Comparison of ENCODE assay signal across 14 mouse cellular contexts in genomic region chr1:105384141-105384937, GRCm38 (mm10). TPM values are rescaled to one million over a fixed set of nuclear protein-coding genes. Genes with fewer than 3 reads are reported as not detected.
A peak's percentile ranks its signal among the peaks of the same experiment; 100 is the strongest.
DNase-seq lines count a peak whose midpoint lies in the region; ATAC-seq and TF ChIP-seq lines count a peak whose summit lies in the region.
"Had no signal": no experiment of that assay in that cellular context is flagged by ENCODE, and none has a peak within 500 bp of the region (broad histone marks: within the 10 kb centered on the region; RNA-seq: fewer than 3 reads in every experiment).

No protein-coding gene starts in this region.

- H3K27me3 ChIP-seq in heart, embryonic 10.5 days (ENCODE audit: insufficient read depth, poor library complexity, severe bottlenecking): no peaks in the 10 kb centered on the region
- no peaks in the 10 kb centered on the region for H3K27me3 ChIP-seq in lung, postnatal 0 days (replicated peaks; ENCODE audit: insufficient read depth, low read length)
- H3K27me3 ChIP-seq: embryonic facial prominence, embryonic 15.5 days; megakaryocyte, embryonic 14.5 days; neural tube, embryonic 13.5 days had no signal

- no peak overlapping the region for H3K4me3 ChIP-seq in heart, embryonic 10.5 days
- no peak overlapping the region for H3K4me3 ChIP-seq in brown adipose tissue, adult 24 weeks (ENCODE audit: insufficient read depth, low read depth, low read length)
- H3K4me3 ChIP-seq in lung, postnatal 0 days (ENCODE audit: low read depth, low read length): no peak overlapping the region
- H3K4me3 ChIP-seq: embryonic facial prominence, embryonic 15.5 days; layer of hippocampus, adult 2 months; megakaryocyte, embryonic 14.5 days; neural tube, embryonic 13.5 days had no signal

- H3K36me3 ChIP-seq in heart, embryonic 10.5 days: no peaks in the 10 kb centered on the region
- H3K36me3 ChIP-seq in lung, postnatal 0 days (ENCODE audit: insufficient read depth, low read length): no peaks in the 10 kb centered on the region
- H3K36me3 ChIP-seq: embryonic facial prominence, embryonic 15.5 days; neural tube, embryonic 13.5 days had no signal

- no peak for TF ChIP-seq EP300 in lung, postnatal 0 days (IDR thresholded peaks at IDR 0.05)

- 74% methylated on average over 4 of the region's 4 CpGs for WGBS in heart, embryonic 10.5 days
- WGBS in lung, postnatal 0 days: 28% methylated on average over 4 of the region's 4 CpGs

- no peaks in the 10 kb centered on the region for H3K9me3 ChIP-seq in heart, embryonic 10.5 days
- no peaks in the 10 kb centered on the region for H3K9me3 ChIP-seq in lung, postnatal 0 days (ENCODE audit: low read length)
- H3K9me3 ChIP-seq: embryonic facial prominence, embryonic 15.5 days; neural tube, embryonic 13.5 days had no signal

- peak; percentile 81 for ATAC-seq in lung, postnatal 0 days

- no peak overlapping the region for H3K27ac ChIP-seq in heart, embryonic 10.5 days
- H3K27ac ChIP-seq in brown adipose tissue, adult 24 weeks (replicated peaks; ENCODE audit: low read depth, low read length): peak overlapping the region; percentile 38; the same call in 1 of the 2 replicates
- no peak overlapping the region for H3K27ac ChIP-seq in lung, postnatal 0 days (ENCODE audit: low read length)
- H3K27ac ChIP-seq: embryonic facial prominence, embryonic 15.5 days; layer of hippocampus, adult 2 months; neural tube, embryonic 13.5 days had no signal

- DNase-seq in heart, postnatal 4 days: peak; percentile 35
- no peak for DNase-seq in heart, embryonic 10.5 days (ENCODE audit: low spot score)
- peak; percentile 33 for DNase-seq in NIH3T3 (ENCODE audit: low read depth)
- peak; percentile 71 for DNase-seq in lung, postnatal 0 days (ENCODE audit: low spot score)
- no peak for DNase-seq in retina, embryonic 14.5 days (ENCODE audit: low spot score)
- DNase-seq in layer of hippocampus, adult 11-12 months (ENCODE audit: low spot score): no peak
- no peak for DNase-seq in B cell, adult 2 months
- DNase-seq: cerebellum, adult 9-10 months; thymus, adult 18-20 months had no signal

- no peak overlapping the region for H3K4me2 ChIP-seq in lung, postnatal 0 days (replicated peaks; ENCODE audit: low read depth, low read length)
- H3K4me2 ChIP-seq: embryonic facial prominence, embryonic 15.5 days; neural tube, embryonic 13.5 days had no signal

- H3K4me1 ChIP-seq in heart, embryonic 10.5 days: no peaks in the 10 kb centered on the region
- peaks cover 11% of the 10 kb centered on the region; the same call in 1 of the 2 replicates for H3K4me1 ChIP-seq in brown adipose tissue, adult 24 weeks (ENCODE audit: control insufficient read depth, insufficient read depth, insufficient read length, low read length)
- no peaks in the 10 kb centered on the region for H3K4me1 ChIP-seq in lung, postnatal 0 days (ENCODE audit: insufficient read depth, low read depth, low read length)
- H3K4me1 ChIP-seq: embryonic facial prominence, embryonic 15.5 days; megakaryocyte, embryonic 14.5 days; neural tube, embryonic 13.5 days had no signal

- no peak overlapping the region for H3K9ac ChIP-seq in lung, postnatal 0 days (replicated peaks; ENCODE audit: low read depth)
- H3K9ac ChIP-seq: embryonic facial prominence, embryonic 15.5 days; neural tube, embryonic 13.5 days had no signal

- no peak for TF ChIP-seq CTCF in lung, postnatal 0 days (IDR thresholded peaks at IDR 0.05)

RNA-seq across cellular contexts. Expression of gene Rnf152, which starts 27.8 kb away (rescaled TPM):
- 1 to 10 TPM; 2.8 to 3.3 TPM for total RNA-seq in heart, postnatal 4 days (2021)
- 0.15 and 0.28 TPM in 2 replicates for polyA plus RNA-seq in heart, embryonic 10.5 days (2016; fragmentation: Nextera tagmentation; extraction: Ambion mirVana)
- polyA plus RNA-seq in brown adipose tissue, adult 24 weeks (2012; ENCODE audit: insufficient read depth, insufficient read length, missing spikeins): 12.9 and 15.9 TPM in 2 replicates
- 0.88 and 1.0 TPM in 2 replicates for polyA plus RNA-seq in lung, postnatal 0 days (2015; fragmentation: Nextera tagmentation; extraction: Ambion mirVana)

Comparison
In these comparisons a context has a peak if more than half of its experiments do, and no peak if none do; other contexts are left out.
1. DNase-seq: peak in heart, postnatal 4 days (single experiment), NIH3T3 (single experiment) and lung, postnatal 0 days (single experiment); none in heart, embryonic 10.5 days (single experiment), retina, embryonic 14.5 days (single experiment), layer of hippocampus, adult 11-12 months (single experiment) and B cell, adult 2 months (0 of 2).